Mouse (Mus musculus): ENCODE data around the gene Cog2. TPM values are rescaled to one million over a fixed set of nuclear protein-coding genes. Genes with fewer than 3 reads are reported as not detected.

The Cog2 gene
- polyA plus RNA-seq, 1 experiment from 2014 or later: 36.9 TPM

DNA sequence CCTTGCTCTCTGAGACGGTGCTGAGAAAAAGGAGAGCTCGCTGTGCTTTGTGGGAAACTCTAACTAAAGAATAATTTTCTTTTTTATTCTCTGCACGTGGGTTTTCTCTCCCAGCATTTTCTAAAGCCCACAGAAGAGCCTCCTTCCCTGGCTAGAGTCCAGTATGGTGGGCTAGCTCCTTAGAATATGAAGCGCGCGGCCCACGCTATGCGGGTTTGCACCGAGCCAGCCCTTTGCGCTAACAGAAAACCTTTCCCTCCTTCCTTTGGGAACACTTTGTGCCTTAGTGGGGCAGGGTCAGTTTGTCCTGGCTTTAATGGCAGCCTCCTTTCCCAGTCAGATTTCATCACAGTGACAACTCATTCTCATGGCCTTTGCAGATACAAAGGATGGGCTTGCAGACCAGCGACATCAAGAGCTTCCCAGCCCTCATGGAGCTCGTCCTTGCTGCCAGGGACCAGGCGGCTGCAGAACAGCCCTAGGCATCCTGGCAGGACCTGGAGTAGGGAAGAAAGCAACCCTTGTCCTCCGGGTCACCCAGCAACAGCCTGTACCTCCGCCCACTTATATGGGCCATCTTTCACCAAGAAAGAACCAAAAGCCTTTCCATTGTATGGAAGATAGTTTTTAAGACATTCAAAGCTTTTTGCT is 30.6 kb downstream of the Cog2 start:
- H3K9me3 ChIP-seq (ENCODE audit: low read depth, low read length): no peaks in the 10 kb centered on the region
- no peak for TF ChIP-seq CTCF (IDR thresholded peaks at IDR 0.05; ENCODE audit: low read depth)
- 89% methylated on average over 15 of the region's 15 CpGs for WGBS
- H3K4me1 ChIP-seq (ENCODE audit: insufficient read depth): no peaks in the 10 kb centered on the region; the same call in 1 of the 2 replicates
- H3K9ac ChIP-seq: no peak overlapping the region
- DNase-seq (no peak), ATAC-seq (ENCODE audit: insufficient read depth) (no peak)
- peaks cover 64% of the 10 kb centered on the region for H3K36me3 ChIP-seq (ENCODE audit: insufficient read depth)
- H3K27me3 ChIP-seq (ENCODE audit: insufficient read depth, low read length): no peaks in the 10 kb centered on the region
- no peak overlapping the region for H3K4me3 ChIP-seq (ENCODE audit: low read depth, low read length)
- H3K27ac ChIP-seq (ENCODE audit: low read depth): no peak overlapping the region
- no peak overlapping the region for H3K4me2 ChIP-seq

DNA sequence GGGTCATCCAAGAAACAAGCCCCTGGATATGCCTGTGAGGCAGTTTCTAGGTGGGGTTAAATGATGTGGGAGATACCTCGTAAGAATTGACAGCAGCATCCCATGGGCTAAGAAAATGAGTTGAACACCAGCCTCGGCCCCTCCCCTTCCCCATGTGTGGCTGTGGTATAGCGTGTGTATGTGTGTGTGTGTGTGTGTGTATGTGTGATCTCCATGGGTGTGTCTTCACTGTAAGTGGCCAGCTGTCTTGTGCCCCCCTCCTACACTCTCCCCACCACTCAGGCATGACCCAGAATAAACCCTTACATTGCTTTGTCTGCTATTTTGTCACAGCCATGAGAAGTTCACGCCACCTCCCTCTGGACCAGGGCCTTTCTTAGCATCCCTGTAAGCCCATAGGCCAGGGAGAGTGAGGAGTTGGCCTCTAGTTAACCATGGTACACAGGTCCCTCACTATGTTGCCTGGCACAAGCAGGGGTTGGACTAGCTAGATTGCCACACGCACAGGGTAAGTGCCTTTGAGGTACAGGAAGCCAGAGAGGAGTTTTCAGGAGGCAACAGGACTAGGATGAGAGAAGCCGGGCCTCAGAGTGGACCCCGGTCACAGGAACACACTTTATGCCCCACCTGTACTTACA is 34.7 kb downstream of the Cog2 start:
- ATAC-seq (ENCODE audit: insufficient read depth) (no peak), DNase-seq (no peak)
- Histone ChIP-seq H3K27me3 (ENCODE audit: insufficient read depth, low read length) (no peaks in the 10 kb centered on the region), H3K27ac (ENCODE audit: low read depth) (peak overlapping the region; percentile 83), H3K36me3 (ENCODE audit: insufficient read depth) (peaks cover 26% of the 10 kb centered on the region), H3K4me3 (ENCODE audit: low read depth, low read length) (no peak overlapping the region), H3K9me3 (ENCODE audit: low read depth, low read length) (no peaks in the 10 kb centered on the region), H3K4me2 (no peak overlapping the region), H3K9ac (no peak overlapping the region), H3K4me1 (ENCODE audit: insufficient read depth) (peaks cover 11% of the 10 kb centered on the region)
- WGBS: 83% methylated on average over 7 of the region's 7 CpGs
- TF ChIP-seq CTCF (IDR thresholded peaks at IDR 0.05; ENCODE audit: low read depth): no peak

DNA sequence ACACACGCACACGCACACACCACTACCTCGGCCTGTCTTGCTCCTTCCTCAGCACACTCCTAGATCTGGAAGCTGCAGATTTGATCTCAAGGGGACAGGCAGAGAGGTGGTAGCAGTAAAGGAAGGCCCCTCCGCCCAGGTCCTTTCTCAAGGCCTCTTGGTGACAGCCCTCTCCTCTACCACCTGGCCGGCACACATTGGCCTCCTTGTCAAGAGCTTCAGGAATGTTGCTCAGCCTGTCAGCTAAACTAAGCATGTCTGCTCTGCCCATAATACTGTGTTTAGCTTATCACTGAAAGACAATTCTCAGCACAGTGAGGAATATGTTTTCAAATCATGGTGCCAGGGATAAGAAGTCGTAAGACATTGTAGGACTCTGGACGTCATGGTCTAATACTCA is 35.6 kb downstream of the Cog2 start:
- TF ChIP-seq CTCF (IDR thresholded peaks at IDR 0.05; ENCODE audit: low read depth): no peak
- peak; percentile 76 for ATAC-seq (ENCODE audit: insufficient read depth)

DNA sequence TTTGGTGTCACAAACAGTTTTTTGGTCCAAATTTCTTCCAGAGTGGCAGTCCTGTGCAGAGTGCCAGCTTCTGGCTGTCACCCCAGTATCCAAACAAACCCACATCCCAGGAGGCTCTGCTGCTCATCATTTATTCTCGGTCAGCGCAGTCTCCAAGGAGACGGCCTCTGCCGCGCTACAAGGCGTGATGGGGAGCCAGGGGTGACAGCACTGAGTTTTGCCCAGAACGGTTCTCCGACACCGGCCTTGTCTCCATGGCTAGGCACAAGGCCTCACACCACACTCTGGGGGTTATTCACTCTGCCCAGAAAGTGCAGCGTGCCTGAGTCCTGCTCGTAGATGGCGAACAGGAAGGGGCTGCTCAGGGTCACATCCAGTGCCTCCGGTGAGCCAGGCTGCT is 36.1 kb downstream of the Cog2 start:
- Histone ChIP-seq H3K27me3 (ENCODE audit: insufficient read depth, low read length) (no peaks in the 10 kb centered on the region), H3K4me2 (no peak overlapping the region), H3K9ac (no peak overlapping the region), H3K9me3 (ENCODE audit: low read depth, low read length) (no peaks in the 10 kb centered on the region), H3K4me1 (ENCODE audit: insufficient read depth) (peaks cover 11% of the 10 kb centered on the region), H3K27ac (ENCODE audit: low read depth) (peak overlapping the region; percentile 83), H3K36me3 (ENCODE audit: insufficient read depth) (peaks cover 12% of the 10 kb centered on the region), H3K4me3 (ENCODE audit: low read depth, low read length) (no peak overlapping the region)
- DNase-seq (peak; percentile 11), ATAC-seq (ENCODE audit: insufficient read depth) (peak; percentile 47; the same call in 1 of the 2 replicates)
- 48% methylated on average over 13 of the region's 13 CpGs for WGBS
- no peak for TF ChIP-seq CTCF (IDR thresholded peaks at IDR 0.05; ENCODE audit: low read depth)

More for the DNA sequence above, 35.6 kb downstream of the Cog2 start:
- H3K4me3 ChIP-seq (ENCODE audit: low read depth, low read length): no peak overlapping the region
- H3K27me3 ChIP-seq (ENCODE audit: insufficient read depth, low read length): no peaks in the 10 kb centered on the region
- H3K9me3 ChIP-seq (ENCODE audit: low read depth, low read length): no peaks in the 10 kb centered on the region
- H3K9ac ChIP-seq: no peak overlapping the region
- H3K4me1 ChIP-seq (ENCODE audit: insufficient read depth): peaks cover 11% of the 10 kb centered on the region
- peak; percentile 59 for DNase-seq
- peak overlapping the region; percentile 83 for H3K27ac ChIP-seq (ENCODE audit: low read depth)
- WGBS: 57% methylated on average over 7 of the region's 7 CpGs
- 0 out of 2 replicates have a peak overlapping the region, but pooled peaks have one; percentile 2 for H3K4me2 ChIP-seq
- peaks cover 17% of the 10 kb centered on the region for H3K36me3 ChIP-seq (ENCODE audit: insufficient read depth)

DNA sequence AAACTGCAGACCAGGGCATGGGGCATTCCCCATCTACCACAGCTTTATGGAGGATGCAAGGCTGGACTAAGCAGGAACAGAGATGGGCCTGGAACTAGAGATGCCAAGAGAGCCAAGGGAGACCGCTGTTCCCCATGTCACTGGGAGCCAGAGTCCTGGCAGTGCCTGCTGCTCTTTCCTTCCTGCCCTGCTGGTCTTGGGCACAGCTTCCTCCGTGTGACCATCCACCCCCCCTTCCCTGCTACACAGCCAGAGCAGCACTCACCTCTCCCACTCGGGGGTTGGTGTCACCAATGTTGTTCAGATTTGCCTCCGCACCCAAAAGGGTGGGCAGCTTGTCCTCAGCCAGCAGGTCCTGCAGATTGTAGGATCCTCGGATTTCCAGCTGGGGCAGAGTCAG is 36.9 kb downstream of the Cog2 start:
- Histone ChIP-seq H3K4me2 (no peak overlapping the region), H3K27ac (ENCODE audit: low read depth) (no peak overlapping the region), H3K9ac (no peak overlapping the region), H3K4me3 (ENCODE audit: low read depth, low read length) (no peak overlapping the region), H3K36me3 (ENCODE audit: insufficient read depth) (peaks cover 4% of the 10 kb centered on the region; the same call in 1 of the 2 replicates), H3K27me3 (ENCODE audit: insufficient read depth, low read length) (no peaks in the 10 kb centered on the region), H3K4me1 (ENCODE audit: insufficient read depth) (peaks cover 11% of the 10 kb centered on the region), H3K9me3 (ENCODE audit: low read depth, low read length) (no peaks in the 10 kb centered on the region)
- DNase-seq (no peak), ATAC-seq (ENCODE audit: insufficient read depth) (no peak)
- 59% methylated on average over 5 of the region's 5 CpGs for WGBS
- TF ChIP-seq CTCF (IDR thresholded peaks at IDR 0.05; ENCODE audit: low read depth): no peak

DNA sequence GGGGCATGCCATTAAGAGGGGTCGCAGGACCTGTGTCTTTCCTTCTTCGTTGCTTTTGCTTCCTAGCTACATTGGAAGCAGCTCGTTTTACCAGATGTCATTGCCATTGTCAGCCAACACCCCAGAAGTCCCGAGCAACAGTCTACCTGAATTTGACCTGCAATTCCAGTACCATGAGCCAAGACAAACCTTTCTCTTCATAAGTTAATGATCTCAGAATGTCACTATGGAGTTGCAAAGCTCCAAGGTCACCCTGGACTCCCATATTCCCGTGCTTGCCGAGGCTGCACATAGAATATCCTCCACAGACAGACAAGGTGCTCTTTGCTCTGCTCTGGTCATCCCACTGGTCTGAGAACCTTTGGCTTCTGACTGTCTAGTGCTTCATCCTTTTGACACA is 46.6 kb downstream of the Cog2 start:
- Histone ChIP-seq H3K9me3 (ENCODE audit: low read depth, low read length) (no peaks in the 10 kb centered on the region), H3K36me3 (ENCODE audit: insufficient read depth) (no peaks in the 10 kb centered on the region), H3K4me2 (no peak overlapping the region), H3K4me3 (ENCODE audit: low read depth, low read length) (no peak overlapping the region), H3K27ac (ENCODE audit: low read depth) (no peak overlapping the region), H3K27me3 (ENCODE audit: insufficient read depth, low read length) (no peaks in the 10 kb centered on the region), H3K9ac (no peak overlapping the region), H3K4me1 (ENCODE audit: insufficient read depth) (0 out of 2 replicates have a peak, but pooled peaks cover 6% of the 10 kb centered on the region)
- DNase-seq (no peak), ATAC-seq (ENCODE audit: insufficient read depth) (no peak)
- 73% methylated on average over 6 of the region's 6 CpGs for WGBS
- no peak for TF ChIP-seq CTCF (IDR thresholded peaks at IDR 0.05; ENCODE audit: low read depth)

DNA sequence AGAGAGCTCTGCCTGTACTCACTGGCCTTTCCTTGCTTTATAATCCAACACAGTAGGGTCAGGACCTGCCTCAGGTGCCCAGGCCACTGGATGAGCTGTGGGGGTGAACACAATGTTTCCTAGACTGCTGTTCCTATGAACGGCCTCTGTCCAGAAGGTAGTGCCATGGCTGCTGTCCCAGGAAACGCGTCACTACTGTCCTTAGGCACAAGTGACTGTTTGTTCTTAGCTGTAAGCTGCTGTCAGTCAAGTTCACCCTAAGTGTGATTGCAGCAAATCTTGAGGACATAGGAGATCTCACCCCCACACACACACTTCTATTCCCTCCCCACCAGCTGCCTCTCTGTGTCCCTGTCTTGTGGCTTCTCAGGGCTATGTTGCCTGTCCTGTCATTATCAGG is 47.0 kb downstream of the Cog2 start:
- 69% methylated on average over 3 of the region's 3 CpGs for WGBS
- DNase-seq (no peak), ATAC-seq (ENCODE audit: insufficient read depth) (no peak)
- H3K36me3 ChIP-seq (ENCODE audit: insufficient read depth): no peaks in the 10 kb centered on the region
- no peak overlapping the region for H3K4me2 ChIP-seq
- no peak overlapping the region for H3K4me3 ChIP-seq (ENCODE audit: low read depth, low read length)
- H3K27me3 ChIP-seq (ENCODE audit: insufficient read depth, low read length): no peaks in the 10 kb centered on the region
- H3K4me1 ChIP-seq (ENCODE audit: insufficient read depth): 0 out of 2 replicates have a peak, but pooled peaks cover 6% of the 10 kb centered on the region
- no peak overlapping the region for H3K27ac ChIP-seq (ENCODE audit: low read depth)
- H3K9ac ChIP-seq: no peak overlapping the region
- no peak for TF ChIP-seq CTCF (IDR thresholded peaks at IDR 0.05; ENCODE audit: low read depth)
- no peaks in the 10 kb centered on the region for H3K9me3 ChIP-seq (ENCODE audit: low read depth, low read length)

All from lung, embryonic 14.5 days (tissue).